Mouse (Mus musculus): Measurements from ENCODE around the gene E2f7. TPM values are rescaled to one million over a fixed set of nuclear protein-coding genes. Genes with fewer than 3 reads are reported as not detected.

E2f7 gene
- total RNA-seq, 2 experiments from 2014 or later = 0.49 to 1.3 TPM

Other genes with a start within 250 kb of the E2f7 start
- 1 to 10 TPM; 6.4 to 8.6 TPM for gene Csrp2, start 174.3 kb downstream of the E2f7 start, total RNA-seq (2021)